Mouse (Mus musculus) CH12.LX (cell line): Measurements from ENCODE around the gene Sgpp1.

ENCODE experiments used
- BHLHE40 ChIP-seq: IDR thresholded peaks from 2 replicates; pipeline ENCODE4 v1.6.1; 2011; ENCODE audit warnings: mild to moderate bottlenecking, low read depth, low read length, improper control_type of control experiment
- CHD1 ChIP-seq: IDR thresholded peaks from 2 replicates; pipeline ENCODE4 v1.6.1; 2012; ENCODE audit warnings: low read depth, low read length, improper control_type of control experiment, inconsistent platforms
- CTCF ChIP-seq, 2 experiments: IDR thresholded peaks in 1 of 2; conservative IDR thresholded peaks in 1 of 2; 2 replicates each; pipeline ENCODE4 v1.5.1; 2011 to 2012; ENCODE audit warnings: low read depth in 2 of 2, low read length in 2 of 2, improper control_type of control experiment in 1 of 2, inconsistent platforms in 1 of 2, mild to moderate bottlenecking in 1 of 2, moderate library complexity in 1 of 2
- ELF1 ChIP-seq: IDR thresholded peaks from 2 replicates; pipeline ENCODE4 v1.6.1; 2014; ENCODE audit warnings: low read depth, mild to moderate bottlenecking, inconsistent platforms, low read length, improper control_type of control experiment
- EP300 ChIP-seq: IDR thresholded peaks from 2 replicates; pipeline ENCODE4 v1.6.1; 2011; ENCODE audit warnings: low read length, improper control_type of control experiment
- ETS1 ChIP-seq: conservative IDR thresholded peaks from 2 replicates; pipeline ENCODE4 v1.6.1; 2012; ENCODE audit warnings: low read depth, mild to moderate bottlenecking, inconsistent platforms, low read length, improper control_type of control experiment, moderate library complexity
- MAX ChIP-seq: IDR thresholded peaks from 2 replicates; pipeline ENCODE4 v1.6.1; 2011; ENCODE audit warnings: low read length, improper control_type of control experiment
- NRF1 ChIP-seq: IDR thresholded peaks from 2 replicates; pipeline ENCODE4 v1.6.1; 2014; ENCODE audit warnings: low read depth, mild to moderate bottlenecking, inconsistent platforms, low read length, improper control_type of control experiment, moderate library complexity
- POLR2A ChIP-seq: IDR thresholded peaks from 2 replicates; pipeline ENCODE4 v1.6.1; 2011; ENCODE audit warnings: low read depth, mild to moderate bottlenecking, improper control_type of control experiment, low read length
- POLR2AphosphoS2 ChIP-seq: IDR thresholded peaks from 2 replicates; pipeline ENCODE4 v1.6.1; 2011; ENCODE audit warnings: low read depth, low read length, improper control_type of control experiment
- RAD21 ChIP-seq: IDR thresholded peaks from 2 replicates; pipeline ENCODE4 v1.6.1; 2011; ENCODE audit warnings: low read depth, mild to moderate bottlenecking, low read length, improper control_type of control experiment, moderate library complexity
- SMC3 ChIP-seq: IDR thresholded peaks from 2 replicates; pipeline ENCODE4 v1.6.1; 2011; ENCODE audit warnings: low read depth, low read length, improper control_type of control experiment
- ZC3H11A ChIP-seq: IDR thresholded peaks from 2 replicates; pipeline ENCODE4 v1.6.1; 2012; ENCODE audit warnings: low read depth, mild to moderate bottlenecking, inconsistent platforms, low read length, improper control_type of control experiment

- TF ChIP-seq POLR2A: no peak
- TF ChIP-seq NRF1: no peak
- TF ChIP-seq POLR2AphosphoS2: no peak
- no peak for TF ChIP-seq EP300
- no peak for TF ChIP-seq CTCF (conservative IDR thresholded peaks at IDR 0.05 in 1 of 2, IDR thresholded peaks at IDR 0.05 in 1 of 2; ENCODE audit: low read depth in 2 of 2, low read length in 2 of 2)
- no peak for TF ChIP-seq ZC3H11A
- no peak for TF ChIP-seq MAX
- TF ChIP-seq ETS1: no peak
- no peak for TF ChIP-seq SMC3
- no peak for TF ChIP-seq BHLHE40
- TF ChIP-seq RAD21: no peak
- TF ChIP-seq CHD1: no peak
- no peak for TF ChIP-seq ELF1
Observed at GRCm38 (mm10) chr12:75668221-75668620, 67.3 kb downstream of the Sgpp1 start.
